Mouse (Mus musculus): ENCODE measurements around the gene Mief2.

The Mief2 gene

GRCm38 (mm10) chr11:60726601-60727391 lies 1.4 kb upstream of the Mief2 start, which contains the start of gene Flii:
Flii (minus strand) TSS chr11:60727263.
- peak; percentile 91 for DNase-seq

- peak; percentile 32 for DNase-seq
Observed at GRCm38 (mm10) chr11:60727392-60728140, 632 bp upstream of the Mief2 start.

- peak; percentile 11 for DNase-seq
Observed at GRCm38 (mm10) chr11:60729217-60729641, 1.0 kb downstream of the Mief2 start.

GRCm38 (mm10) chr11:60730169-60730568 lies 2.0 kb downstream of the Mief2 start:
- peak; percentile 4 for DNase-seq

- DNase-seq, result no peak
Observed at GRCm38 (mm10) chr11:60731251-60731650, 3.1 kb downstream of the Mief2 start.

DNA sequence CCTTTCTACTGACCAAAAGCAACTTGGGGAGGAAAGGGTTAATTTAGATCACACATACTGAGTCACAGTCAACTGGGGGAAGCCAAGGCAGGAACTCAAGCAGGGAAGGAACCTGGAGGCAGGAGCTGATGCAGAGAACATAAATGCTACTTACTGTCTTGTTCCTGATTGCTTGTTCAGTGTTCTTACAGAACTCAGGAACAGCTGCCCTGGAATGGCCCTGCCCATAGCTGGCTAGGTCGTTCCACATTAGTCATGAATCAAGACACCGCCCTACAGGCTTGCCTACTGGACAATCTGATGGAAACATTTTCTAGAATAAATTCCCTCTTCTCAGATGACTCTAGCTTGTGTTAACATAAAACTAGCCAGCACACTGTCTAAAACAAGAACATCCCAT lies 6.0 kb downstream of the Mief2 start:
- no peak for DNase-seq

GRCm38 (mm10) chr11:60735191-60735590 lies 7.0 kb downstream of the Mief2 start:
- no peak for DNase-seq

GRCm38 (mm10) chr11:60736491-60736890 lies 8.3 kb downstream of the Mief2 start:
- DNase-seq, result no peak

GRCm38 (mm10) chr11:60737450-60737849 lies 9.3 kb downstream of the Mief2 start:
- DNase-seq, result no peak

GRCm38 (mm10) chr11:60740321-60740720 lies 12.1 kb downstream of the Mief2 start:
- DNase-seq, result no peak

GRCm38 (mm10) chr11:60755570-60755969 lies 27.4 kb downstream of the Mief2 start:
- DNase-seq, result no peak

DNA sequence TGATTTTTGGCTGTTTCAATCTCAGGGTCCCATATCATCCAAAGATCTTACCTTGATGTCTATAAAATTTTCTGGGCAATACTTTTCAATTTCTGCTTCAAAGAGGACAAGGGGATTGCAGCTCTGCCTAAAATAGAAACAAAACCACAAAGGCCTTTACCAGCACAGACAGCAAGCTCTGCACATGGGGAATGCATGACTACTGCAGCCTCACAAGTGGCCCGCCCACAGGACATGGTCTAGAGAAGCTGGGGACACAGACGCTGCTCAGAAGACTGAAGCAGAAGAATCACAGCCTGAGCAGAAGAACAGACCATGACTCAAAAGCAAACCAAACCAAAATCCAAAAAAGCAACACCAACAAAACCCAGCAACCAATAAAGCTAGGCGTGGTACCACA lies 33.5 kb downstream of the Mief2 start:
- no peak for DNase-seq

- no peak for DNase-seq
Observed at GRCm38 (mm10) chr11:60766969-60767368, 38.8 kb downstream of the Mief2 start.

- DNase-seq, result no peak
Observed at GRCm38 (mm10) chr11:60769322-60769721, 41.1 kb downstream of the Mief2 start.

GRCm38 (mm10) chr11:60770776-60771175 lies 42.6 kb downstream of the Mief2 start:
- no peak for DNase-seq

DNA sequence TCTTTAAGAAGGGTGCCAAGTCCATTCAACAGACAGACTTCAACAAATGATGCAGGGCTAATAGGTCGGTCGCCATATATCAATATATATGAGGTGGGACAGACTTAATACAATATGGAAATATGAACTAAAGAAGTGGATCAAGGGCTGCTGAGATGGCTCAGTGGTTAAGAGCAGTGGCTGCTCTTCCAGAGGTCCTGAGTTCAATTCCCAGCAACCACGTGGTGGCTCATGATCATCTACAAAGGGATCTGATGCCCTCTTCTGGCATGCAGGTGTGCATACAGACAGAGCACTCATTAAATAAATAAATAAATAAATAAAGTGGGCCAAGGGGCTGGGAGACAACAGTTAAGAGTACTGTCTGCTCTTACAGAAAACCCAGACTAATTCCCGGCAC lies 44.0 kb downstream of the Mief2 start:
- no peak for DNase-seq

DNA sequence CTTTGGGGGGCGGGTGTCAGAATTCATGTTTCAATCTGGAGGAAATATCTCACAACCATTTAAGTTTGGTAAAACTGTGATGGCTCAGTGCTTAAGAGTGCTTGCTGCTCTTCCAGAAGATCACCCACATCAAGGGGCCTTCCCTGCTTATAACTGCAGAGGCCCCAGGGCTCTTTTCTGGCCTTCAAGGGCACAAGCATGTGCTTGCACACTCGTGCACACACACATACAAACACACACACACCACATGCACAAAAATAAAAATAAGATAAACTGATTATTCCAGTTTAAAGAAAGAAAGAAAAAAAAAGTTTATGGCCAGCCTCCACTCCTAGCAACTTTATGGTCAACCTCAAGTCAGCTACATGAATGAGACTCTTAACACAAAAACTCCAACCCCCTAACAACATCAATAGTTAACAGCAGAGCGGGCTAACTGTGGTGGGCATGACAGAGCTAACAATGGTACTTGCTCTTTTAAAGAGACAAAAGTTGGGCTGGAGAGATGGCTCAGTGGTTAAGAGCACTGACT lies 46.0 kb downstream of the Mief2 start:
- DNase-seq, result no peak

GRCm38 (mm10) chr11:60774841-60775240 lies 46.6 kb downstream of the Mief2 start:
- DNase-seq, result no peak

- peak; percentile 15 for DNase-seq
Observed at GRCm38 (mm10) chr11:60775578-60775977, 47.4 kb downstream of the Mief2 start.

DNA sequence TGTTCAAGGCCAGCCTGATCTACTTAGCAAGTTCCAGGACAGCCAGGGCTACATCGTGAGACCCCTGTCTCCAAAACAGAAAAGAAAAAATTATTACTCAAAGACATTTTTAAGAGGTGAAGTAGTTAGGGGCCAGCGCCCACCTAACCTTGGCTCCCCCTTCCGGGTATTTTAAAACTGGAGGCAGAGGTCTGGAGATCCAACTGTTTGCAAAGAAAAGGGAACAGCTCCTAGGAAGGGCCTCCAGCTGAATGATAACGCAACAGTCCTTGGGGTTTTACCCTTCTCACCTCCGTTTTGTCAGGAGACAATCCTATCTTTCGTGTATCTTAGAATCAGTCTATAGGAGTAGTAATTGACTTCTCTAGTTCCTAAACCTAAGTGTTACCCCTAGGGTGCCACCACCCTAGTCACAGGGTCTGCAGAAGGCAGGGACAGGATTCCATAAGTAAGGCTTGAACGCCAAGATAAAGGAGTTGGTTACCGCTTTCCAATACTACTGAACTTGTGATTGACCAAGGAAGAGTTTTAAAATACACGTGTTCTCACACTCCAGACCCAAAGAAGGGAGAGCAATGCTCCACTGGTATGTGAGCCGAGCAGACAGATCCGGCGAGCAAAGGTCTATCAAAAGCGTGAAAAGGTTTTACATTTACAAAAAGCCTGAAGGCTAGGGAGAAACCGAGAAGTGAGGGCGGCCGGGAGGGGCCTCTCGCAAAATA lies 48.1 kb downstream of the Mief2 start:
- DNase-seq, result no peak

GRCm38 (mm10) chr11:60776829-60777740 lies 48.9 kb downstream of the Mief2 start, which contains the start of the genes Top3a and Smcr8:
Top3a (minus strand) TSS chr11:60777365.
Smcr8 (plus strand) TSS chr11:60777524.
- DNase-seq, result peak; percentile 82

Data from thymus, postnatal 4 days (tissue).